In genomic region chr19:5741641-5742240, GRCm38 (mm10) we compare ENCODE assay signal across 8 mouse cellular contexts. TPM values are rescaled to one million over a fixed set of nuclear protein-coding genes. Genes with fewer than 3 reads are reported as not detected.
DNase-seq lines count a peak whose midpoint lies in the region; ATAC-seq and TF ChIP-seq lines count a peak whose summit lies in the region.

No protein-coding gene starts in this region.

- peak; percentile 73 for ATAC-seq in hindbrain, postnatal 0 days

- H3K27me3 ChIP-seq in hindbrain, postnatal 0 days (ENCODE audit: insufficient read depth, low read length) = no peaks in the 10 kb centered on the region
- peaks cover 91% of the 10 kb centered on the region for H3K27me3 ChIP-seq in megakaryocyte, embryonic 14.5 days (replicated peaks)

- TF ChIP-seq POLR2A in cortical plate, adult 2 months (IDR thresholded peaks at IDR 0.05; ENCODE audit: extremely low read depth, insufficient read depth, low read length) = no peak

- peak overlapping the region; percentile 48 for H3K4me3 ChIP-seq in cortical plate, adult 2 months (ENCODE audit: insufficient read depth, low read length)
- H3K4me3 ChIP-seq in hindbrain, postnatal 0 days (ENCODE audit: low read length) = peak overlapping the region; percentile 54
- H3K4me3 ChIP-seq in megakaryocyte, embryonic 14.5 days (replicated peaks) = peak overlapping the region; percentile 90

- 0 out of 2 replicates have a peak, but pooled peaks cover 1% of the 10 kb centered on the region for H3K4me1 ChIP-seq in cortical plate, adult 2 months (ENCODE audit: control insufficient read depth, insufficient read depth, low read length)
- H3K4me1 ChIP-seq in hindbrain, postnatal 0 days (ENCODE audit: insufficient read depth, low read length) = peaks cover 7% of the 10 kb centered on the region; the same call in 1 of the 2 replicates
- peaks cover 46% of the 10 kb centered on the region for H3K4me1 ChIP-seq in megakaryocyte, embryonic 14.5 days

- H3K9me3 ChIP-seq in hindbrain, postnatal 0 days (ENCODE audit: low read length) = no peaks in the 10 kb centered on the region
- H3K9me3 ChIP-seq in megakaryocyte, embryonic 14.5 days = no peaks in the 10 kb centered on the region

- WGBS in hindbrain, postnatal 0 days = under 1% methylated on average over 45 of the region's 55 CpGs

- peak overlapping the region; percentile 60 for H3K9ac ChIP-seq in hindbrain, postnatal 0 days (replicated peaks; ENCODE audit: low read length)

- peak; percentile 92 for DNase-seq in adrenal gland, postnatal 10 days
- DNase-seq in gastrocnemius, postnatal 14 days = peak; percentile 89
- peak; percentile 78 for DNase-seq in hindbrain, postnatal 0 days (ENCODE audit: low spot score)
- peak; percentile 62 to 66 for DNase-seq in left cerebral cortex, postnatal 25 days (ENCODE audit: low spot score in 2 of 2)
- peak; percentile 77 for DNase-seq in right cerebral cortex, postnatal 4 days
- no peak for DNase-seq in spleen, postnatal 14 days (ENCODE audit: low spot score in 2 of 2)

- no peaks in the 10 kb centered on the region for H3K36me3 ChIP-seq in hindbrain, postnatal 0 days (ENCODE audit: insufficient read depth, low read length)
- H3K36me3 ChIP-seq in megakaryocyte, embryonic 14.5 days (replicated peaks; ENCODE audit: low read length) = no peaks in the 10 kb centered on the region

- intact Hi-C loops in gastrocnemius, postnatal 14 days (cut with DNase I; ENCODE audit: low total_unique reads) = no loop called here
- intact Hi-C loops in left cerebral cortex, postnatal 25 days (cut with DNase I) = no loop called here

- TF ChIP-seq CTCF in cortical plate, adult 2 months (IDR thresholded peaks at IDR 0.05; ENCODE audit: extremely low read depth, insufficient read depth, low read length) = no peak
- no peak for TF ChIP-seq CTCF in hindbrain, postnatal 0 days (IDR thresholded peaks at IDR 0.05; ENCODE audit: low read depth)

- H3K4me2 ChIP-seq in hindbrain, postnatal 0 days (ENCODE audit: low read depth, low read length) = peak overlapping the region; percentile 95

- peak overlapping the region; percentile 76; the same call in 1 of the 2 replicates for H3K27ac ChIP-seq in cortical plate, adult 2 months (ENCODE audit: insufficient read depth, low read length)
- peak overlapping the region; percentile 77 for H3K27ac ChIP-seq in hindbrain, postnatal 0 days

RNA-seq across cellular contexts. Expression of gene Ltbp3, which starts 1.0 kb away (rescaled TPM):
- 100 to 1,000 TPM; 185 to 250 TPM for total RNA-seq in adrenal gland, postnatal 10 days (2021)
- 54.2 and 54.9 TPM in 2 replicates for polyA plus RNA-seq in cortical plate, adult 2 months (2012; rRNA removed)
- 10 to 100 TPM; 57.0 to 66.4 TPM for total RNA-seq in gastrocnemius, postnatal 14 days (2021)
- total RNA-seq in hindbrain, postnatal 0 days (2014; rRNA removed) = 43.0 and 50.2 TPM in 2 replicates
- polyA plus RNA-seq in hindbrain, postnatal 0 days (2015; fragmentation: Nextera tagmentation; extraction: Ambion mirVana) = 14.0 and 14.4 TPM in 2 replicates
- total RNA-seq in left cerebral cortex, postnatal 25 days (2021) = 10 to 100 TPM; 27.0 to 31.6 TPM
- 1.3 and 7.9 TPM in 2 replicates for polyA plus RNA-seq in megakaryocyte, embryonic 14.5 days (2012; ENCODE audit: insufficient read depth, low replicate concordance)

RNA-seq across cellular contexts. Expression of gene Fam89b, which starts 12.3 kb away (rescaled TPM):
- 10 to 100 TPM; 47.0 to 59.8 TPM for total RNA-seq in adrenal gland, postnatal 10 days (2021)
- 46.7 and 58.6 TPM in 2 replicates for polyA plus RNA-seq in cortical plate, adult 2 months (2012; rRNA removed)
- 10 to 100 TPM; 29.6 to 32.9 TPM for total RNA-seq in gastrocnemius, postnatal 14 days (2021)
- 177 and 188 TPM in 2 replicates for total RNA-seq in hindbrain, postnatal 0 days (2014; rRNA removed)
- 131 and 140 TPM in 2 replicates for polyA plus RNA-seq in hindbrain, postnatal 0 days (2015; fragmentation: Nextera tagmentation; extraction: Ambion mirVana)
- total RNA-seq in left cerebral cortex, postnatal 25 days (2021) = 10 to 100 TPM; 30.0 to 30.2 TPM
- 84.3 and 173 TPM in 2 replicates for polyA plus RNA-seq in megakaryocyte, embryonic 14.5 days (2012; ENCODE audit: insufficient read depth, low replicate concordance)

RNA-seq across cellular contexts. Expression of gene Ehbp1l1, which starts 15.6 kb away (rescaled TPM):
- 10 to 100 TPM; 29.8 to 48.9 TPM for total RNA-seq in adrenal gland, postnatal 10 days (2021)
- 16.5 and 17.0 TPM in 2 replicates for polyA plus RNA-seq in cortical plate, adult 2 months (2012; rRNA removed)
- total RNA-seq in gastrocnemius, postnatal 14 days (2021) = 100 to 1,000 TPM; 246 to 269 TPM
- total RNA-seq in hindbrain, postnatal 0 days (2014; rRNA removed) = 16.6 and 19.7 TPM in 2 replicates
- 40.0 and 43.0 TPM in 2 replicates for polyA plus RNA-seq in hindbrain, postnatal 0 days (2015; fragmentation: Nextera tagmentation; extraction: Ambion mirVana)
- total RNA-seq in left cerebral cortex, postnatal 25 days (2021) = 10 to 100 TPM; 24.6 to 27.3 TPM
- 203 and 207 TPM in 2 replicates for polyA plus RNA-seq in megakaryocyte, embryonic 14.5 days (2012; ENCODE audit: insufficient read depth, low replicate concordance)

RNA-seq across cellular contexts. Expression of gene Scyl1, which starts 29.5 kb away (rescaled TPM):
- total RNA-seq in adrenal gland, postnatal 10 days (2021) = 10 to 100 TPM; 86.7 to 96.5 TPM
- 120 and 124 TPM in 2 replicates for polyA plus RNA-seq in cortical plate, adult 2 months (2012; rRNA removed)
- total RNA-seq in gastrocnemius, postnatal 14 days (2021) = 10 to 100 TPM; 56.8 to 64.9 TPM
- total RNA-seq in hindbrain, postnatal 0 days (2014; rRNA removed) = 84.1 and 96.6 TPM in 2 replicates
- polyA plus RNA-seq in hindbrain, postnatal 0 days (2015; fragmentation: Nextera tagmentation; extraction: Ambion mirVana) = 73.3 and 76.2 TPM in 2 replicates
- 10 to 100 TPM; 82.0 to 86.8 TPM for total RNA-seq in left cerebral cortex, postnatal 25 days (2021)
- polyA plus RNA-seq in megakaryocyte, embryonic 14.5 days (2012; ENCODE audit: insufficient read depth, low replicate concordance) = 30.0 and 71.8 TPM in 2 replicates

RNA-seq across cellular contexts. Expression of gene Kcnk7, which starts 37.6 kb away (rescaled TPM):
- total RNA-seq in adrenal gland, postnatal 10 days (2021) = not detected
- polyA plus RNA-seq in cortical plate, adult 2 months (2012; rRNA removed) = 0.09 and 0.23 TPM in 2 replicates
- total RNA-seq in gastrocnemius, postnatal 14 days (2021) = not detected
- total RNA-seq in hindbrain, postnatal 0 days (2014; rRNA removed) = not detected in 2 replicates
- polyA plus RNA-seq in hindbrain, postnatal 0 days (2015; fragmentation: Nextera tagmentation; extraction: Ambion mirVana) = 0.19 and 0.61 TPM in 2 replicates
- total RNA-seq in left cerebral cortex, postnatal 25 days (2021) = not detected
- not detected in 2 replicates for polyA plus RNA-seq in megakaryocyte, embryonic 14.5 days (2012; ENCODE audit: insufficient read depth, low replicate concordance)

Comparison
In these comparisons a context has a peak if more than half of its experiments do, and no peak if none do; other contexts are left out.
1. DNase-seq: peak in adrenal gland, postnatal 10 days (single experiment), gastrocnemius, postnatal 14 days (single experiment), hindbrain, postnatal 0 days (single experiment), left cerebral cortex, postnatal 25 days (2 of 2) and right cerebral cortex, postnatal 4 days (single experiment); none in spleen, postnatal 14 days (0 of 2).
2. RNA of gene Ehbp1l1, which starts 15.6 kb away (total RNA-seq): 246 to 269 TPM in gastrocnemius, postnatal 14 days; 29.8 to 48.9 TPM in adrenal gland, postnatal 10 days, 24.6 to 27.3 TPM in left cerebral cortex, postnatal 25 days and 16.6 to 19.7 TPM in hindbrain, postnatal 0 days; every median in the first group is over 4 times any median in the second.
3. Peak in every context shown above with its lines, with median percentiles within 50 percentile points of each other: H3K4me3 ChIP-seq.